Mouse (Mus musculus): ENCODE data around the gene Dmd. TPM values are rescaled to one million over a fixed set of nuclear protein-coding genes. Genes with fewer than 3 reads are reported as not detected.
"Not testable (repeated sequence)": the region's sequence is repeated elsewhere in the genome, so short reads cannot be mapped to it uniquely, and the experiment has no call there.

The Dmd gene
- polyA plus RNA-seq, 1 experiment: 25.5 TPM

- no peak for DNase-seq
- no peak overlapping the region for H3K27ac ChIP-seq (ENCODE audit: insufficient read depth, low read length)
- no peaks in the 10 kb centered on the region for H3K27me3 ChIP-seq (ENCODE audit: control insufficient read depth, insufficient read depth, low read length)
- no peak overlapping the region for H3K4me3 ChIP-seq (replicated peaks; ENCODE audit: insufficient read depth, low read depth, low read length)
- H3K4me1 ChIP-seq (ENCODE audit: control insufficient read depth, insufficient read depth, low read length): no peaks in the 10 kb centered on the region
- TF ChIP-seq POLR2A (IDR thresholded peaks at IDR 0.05; ENCODE audit: borderline replicate concordance, insufficient read depth, low read length) (no peak), CTCF (IDR thresholded peaks at IDR 0.05; ENCODE audit: borderline replicate concordance, insufficient read depth, low read depth, low read length) (no peak)
- 86% methylated on average over 1 of the region's 1 CpGs for WGBS
These were observed 1027.2 kb downstream of the Dmd start for GRCm38 (mm10) chrX:83975895-83976294.

- no peak overlapping the region for H3K4me3 ChIP-seq (replicated peaks; ENCODE audit: insufficient read depth, low read depth, low read length)
- no peaks in the 10 kb centered on the region for H3K4me1 ChIP-seq (ENCODE audit: control insufficient read depth, insufficient read depth, low read length)
- no peaks in the 10 kb centered on the region for H3K27me3 ChIP-seq (ENCODE audit: control insufficient read depth, insufficient read depth, low read length)
- H3K27ac ChIP-seq (ENCODE audit: insufficient read depth, low read length): no peak overlapping the region
- 32% methylated on average over 7 of the region's 7 CpGs for WGBS
- TF ChIP-seq CTCF (IDR thresholded peaks at IDR 0.05; ENCODE audit: borderline replicate concordance, insufficient read depth, low read depth, low read length): peak; percentile 68; the same call in 1 of the 2 replicates
- no peak for TF ChIP-seq POLR2A (IDR thresholded peaks at IDR 0.05; ENCODE audit: borderline replicate concordance, insufficient read depth, low read length)
- peak; percentile 16 to 39 for DNase-seq
These were observed 1052.6 kb downstream of the Dmd start for GRCm38 (mm10) chrX:84001294-84001693.

- H3K4me1 ChIP-seq (ENCODE audit: control insufficient read depth, insufficient read depth, low read length); DNase-seq; H3K27me3 ChIP-seq (ENCODE audit: control insufficient read depth, insufficient read depth, low read length); H3K4me3 ChIP-seq (replicated peaks; ENCODE audit: insufficient read depth, low read depth, low read length); H3K27ac ChIP-seq (ENCODE audit: insufficient read depth, low read length): not testable (repeated sequence)
- WGBS: 95% methylated on average over 3 of the region's 3 CpGs
These were observed 1113.8 kb downstream of the Dmd start for GRCm38 (mm10) chrX:84062431-84062830.

GRCm38 (mm10) chrX:84165872-84166271 is 1217.2 kb downstream of the Dmd start:
- no peak for TF ChIP-seq CTCF (IDR thresholded peaks at IDR 0.05; ENCODE audit: borderline replicate concordance, insufficient read depth, low read depth, low read length)
- TF ChIP-seq POLR2A (IDR thresholded peaks at IDR 0.05; ENCODE audit: borderline replicate concordance, insufficient read depth, low read length): no peak
- Histone ChIP-seq H3K4me1 (ENCODE audit: control insufficient read depth, insufficient read depth, low read length) (no peaks in the 10 kb centered on the region), H3K27ac (ENCODE audit: insufficient read depth, low read length) (no peak overlapping the region), H3K4me3 (replicated peaks; ENCODE audit: insufficient read depth, low read depth, low read length) (no peak overlapping the region), H3K27me3 (ENCODE audit: control insufficient read depth, insufficient read depth, low read length) (no peaks in the 10 kb centered on the region)
- 83% methylated on average over 2 of the region's 2 CpGs for WGBS
- no peak for DNase-seq

GRCm38 (mm10) chrX:84241297-84241859 is 1292.7 kb downstream of the Dmd start:
- Histone ChIP-seq H3K27ac (ENCODE audit: insufficient read depth, low read length) (no peak overlapping the region), H3K27me3 (ENCODE audit: control insufficient read depth, insufficient read depth, low read length) (no peaks in the 10 kb centered on the region), H3K4me1 (ENCODE audit: control insufficient read depth, insufficient read depth, low read length) (no peaks in the 10 kb centered on the region), H3K4me3 (replicated peaks; ENCODE audit: insufficient read depth, low read depth, low read length) (no peak overlapping the region)
- 63% methylated on average over 2 of the region's 2 CpGs for WGBS
- TF ChIP-seq CTCF (IDR thresholded peaks at IDR 0.05; ENCODE audit: borderline replicate concordance, insufficient read depth, low read depth, low read length) (no peak), POLR2A (IDR thresholded peaks at IDR 0.05; ENCODE audit: borderline replicate concordance, insufficient read depth, low read length) (no peak)
- no peak for DNase-seq

- H3K4me1 ChIP-seq (ENCODE audit: control insufficient read depth, insufficient read depth, low read length): no peaks in the 10 kb centered on the region; the same call in 1 of the 2 replicates
- peak; percentile 37 to 87 for DNase-seq
- no peak overlapping the region for H3K4me3 ChIP-seq (replicated peaks; ENCODE audit: insufficient read depth, low read depth, low read length)
- no peaks in the 10 kb centered on the region for H3K27me3 ChIP-seq (ENCODE audit: control insufficient read depth, insufficient read depth, low read length)
- no peak overlapping the region for H3K27ac ChIP-seq (ENCODE audit: insufficient read depth, low read length)
- no peak for TF ChIP-seq CTCF (IDR thresholded peaks at IDR 0.05; ENCODE audit: borderline replicate concordance, insufficient read depth, low read depth, low read length)
- no peak for TF ChIP-seq POLR2A (IDR thresholded peaks at IDR 0.05; ENCODE audit: borderline replicate concordance, insufficient read depth, low read length)
These were observed 1381.9 kb downstream of the Dmd start for GRCm38 (mm10) chrX:84330593-84330992.

- 23% methylated on average over 1 of the region's 1 CpGs for WGBS
- Histone ChIP-seq H3K4me3 (replicated peaks; ENCODE audit: insufficient read depth, low read depth, low read length) (no peak overlapping the region), H3K27ac (ENCODE audit: insufficient read depth, low read length) (no peak overlapping the region), H3K27me3 (ENCODE audit: control insufficient read depth, insufficient read depth, low read length) (no peaks in the 10 kb centered on the region), H3K4me1 (ENCODE audit: control insufficient read depth, insufficient read depth, low read length) (no peaks in the 10 kb centered on the region; the same call in 1 of the 2 replicates)
- TF ChIP-seq POLR2A (IDR thresholded peaks at IDR 0.05; ENCODE audit: borderline replicate concordance, insufficient read depth, low read length) (no peak), CTCF (IDR thresholded peaks at IDR 0.05; ENCODE audit: borderline replicate concordance, insufficient read depth, low read depth, low read length) (no peak)
- peak; percentile 29 to 77 for DNase-seq
These were observed 1383.5 kb downstream of the Dmd start for GRCm38 (mm10) chrX:84332177-84332576.

- TF ChIP-seq CTCF (IDR thresholded peaks at IDR 0.05; ENCODE audit: borderline replicate concordance, insufficient read depth, low read depth, low read length): no peak
- TF ChIP-seq POLR2A (IDR thresholded peaks at IDR 0.05; ENCODE audit: borderline replicate concordance, insufficient read depth, low read length): no peak
- Histone ChIP-seq H3K4me1 (ENCODE audit: control insufficient read depth, insufficient read depth, low read length) (no peaks in the 10 kb centered on the region), H3K27ac (ENCODE audit: insufficient read depth, low read length) (no peak overlapping the region), H3K27me3 (ENCODE audit: control insufficient read depth, insufficient read depth, low read length) (no peaks in the 10 kb centered on the region), H3K4me3 (replicated peaks; ENCODE audit: insufficient read depth, low read depth, low read length) (no peak overlapping the region)
- peak in 1 of 2 experiments; percentile 54 for DNase-seq
These were observed 1416.3 kb downstream of the Dmd start for GRCm38 (mm10) chrX:84364981-84365380.

Data from cerebellum, adult 2 months (tissue).